Mouse (Mus musculus): ENCODE results near the gene Tanc2.

GRCm38 (mm10) chr11:105749297-105750071 lies 159.7 kb downstream of the Tanc2 start:
- TF ChIP-seq CTCF (IDR thresholded peaks at IDR 0.05 in 2 of 3, conservative IDR thresholded peaks at IDR 0.05 in 1 of 3; ENCODE audit: control insufficient read depth in 1 of 3, insufficient read depth in 1 of 3, low read depth in 2 of 3, low read length in 3 of 3, poor library complexity in 1 of 3, severe bottlenecking in 1 of 3) (no peak), CHD1 (IDR thresholded peaks at IDR 0.05; ENCODE audit: low read depth, low read length) (no peak), E2F4 (IDR thresholded peaks at IDR 0.05; ENCODE audit: borderline replicate concordance, low read depth, low read length) (no peak), JUND (IDR thresholded peaks at IDR 0.05; ENCODE audit: low read depth, low read length) (no peak), ETS1 (IDR thresholded peaks at IDR 0.05; ENCODE audit: low read depth, low read length) (no peak), CHD2 (IDR thresholded peaks at IDR 0.05; ENCODE audit: low read length) (no peak), POLR2A (IDR thresholded peaks at IDR 0.05; ENCODE audit: control insufficient read depth in 1 of 2, insufficient read depth in 1 of 2, low read depth in 1 of 2, low read length in 2 of 2, poor library complexity in 1 of 2) (no peak), EP300 (IDR thresholded peaks at IDR 0.05; ENCODE audit: low read depth in 1 of 2, low read length in 2 of 2) (no peak), GABPA (IDR thresholded peaks at IDR 0.05; ENCODE audit: low read depth, low read length) (no peak)

Data from MEL (cell line).